Mouse (Mus musculus) midbrain, embryonic 15.5 days (tissue): Measurements from ENCODE around the gene Mup13. TPM values are rescaled to one million over a fixed set of nuclear protein-coding genes. Genes with fewer than 3 reads are reported as not detected.
"Not testable (repeated sequence)": the region's sequence is repeated elsewhere in the genome, so short reads cannot be mapped to it uniquely, and the experiment has no call there.

Experiments
- ATAC-seq: fragments of 200-750 bp; cut with Nextera tagmentation; replicated peaks from 2 replicates; pipeline ENCODE4 v1.8.0; 2017; ENCODE audit warnings: moderate TSS enrichment
- H3K27ac ChIP-seq: fragments of 300-500 bp; sonication (generic); 2 replicates; pipeline ENCODE4 v1.5.1; 2015; ENCODE audit warnings: mild to moderate bottlenecking, inconsistent platforms
- H3K27me3 ChIP-seq: fragments of 300-500 bp; sonication (generic); replicated peaks from 2 replicates; pipeline ENCODE4 v1.6.1; 2015; ENCODE audit warnings: inconsistent platforms
- H3K36me3 ChIP-seq: fragments of 300-500 bp; sonication (generic); replicated peaks from 2 replicates; pipeline ENCODE4 v1.6.1; 2015; ENCODE audit warnings: inconsistent platforms
- H3K4me1 ChIP-seq: fragments of 300-500 bp; sonication (generic); 2 replicates; pipeline ENCODE4 v1.6.1; 2015; ENCODE audit warnings: inconsistent platforms
- H3K4me2 ChIP-seq: fragments of 300-500 bp; sonication (generic); 2 replicates; pipeline ENCODE4 v1.6.1; 2015; ENCODE audit warnings: inconsistent platforms, mild to moderate bottlenecking, moderate library complexity
- H3K4me3 ChIP-seq: fragments of 300-500 bp; sonication (generic); 2 replicates; pipeline ENCODE4 v1.5.1; 2015; ENCODE audit warnings: mild to moderate bottlenecking, inconsistent platforms
- H3K9ac ChIP-seq: fragments of 300-500 bp; sonication (generic); 2 replicates; pipeline ENCODE4 v1.6.1; 2015; ENCODE audit warnings: mild to moderate bottlenecking, inconsistent platforms
- H3K9me3 ChIP-seq: fragments of 300-500 bp; sonication (generic); 2 replicates; pipeline ENCODE4 v1.6.1; 2016; ENCODE audit warnings: inconsistent platforms
- WGBS: fragments of 180-500 bp; shearing (Covaris S2); methylation state at CpG from one replicate; pipeline ENCODE4 v1.1.7; 2015; ENCODE audit warnings: mixed read lengths; 5-methylcytosine and 5-hydroxymethylcytosine counted together
- polyA plus RNA-seq: library from polyadenylated mRNA; unstranded; fragments of >200 nt; fragmentation: Nextera tagmentation; extraction: Ambion mirVana; gene quantifications from 2 replicates; pipeline ENCODE4 v1.2.1, GENCODE M21; 2015

The Mup13 gene
- not detected in 2 replicates for polyA plus RNA-seq

DNA sequence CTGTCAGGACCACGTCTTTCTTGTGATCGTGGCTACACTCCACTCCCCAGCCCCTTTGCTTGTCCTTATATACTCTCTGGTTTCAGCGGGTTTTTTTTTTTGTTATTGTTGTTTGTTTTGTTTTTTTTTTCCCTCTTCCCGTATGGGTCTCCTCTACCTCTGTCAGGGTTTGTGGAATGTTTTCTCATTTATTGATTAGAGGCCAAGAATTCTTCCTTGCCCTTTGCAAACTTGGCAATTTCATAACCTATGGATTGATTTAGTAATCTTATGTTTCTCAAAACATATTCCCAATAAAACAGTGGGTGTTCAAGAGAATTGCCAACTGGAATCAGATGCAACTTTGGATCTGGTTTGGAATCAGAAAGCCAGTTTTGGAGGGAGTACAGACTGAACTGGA is at the start of gene Mup13:
TSS of gene Mup13 (minus strand) at position 101 of the 400 bp plus-strand sequence.
- H3K36me3 ChIP-seq, H3K4me2 ChIP-seq, H3K9ac ChIP-seq, H3K27me3 ChIP-seq, H3K4me1 ChIP-seq, H3K27ac ChIP-seq, H3K4me3 ChIP-seq, ATAC-seq, H3K9me3 ChIP-seq: not testable (repeated sequence)
- 85% methylated on average over 4 of the region's 4 CpGs for WGBS

Other genes with a start within 250 kb of the Mup13 start
- gene Mup14, start 75.7 kb upstream of the Mup13 start, polyA plus RNA-seq: not detected in 2 replicates
- gene Mup15, start 211.5 kb upstream of the Mup13 start, polyA plus RNA-seq: not detected in 2 replicates